Mouse (Mus musculus): ENCODE results near the gene Gm28051. TPM values are rescaled to one million over a fixed set of nuclear protein-coding genes. Genes with fewer than 3 reads are reported as not detected.
A peak's percentile ranks its signal among the peaks of the same experiment; 100 is the strongest.

The Gm28051 gene
- not detected in 2 replicates for polyA plus RNA-seq (2016; fragmentation: Nextera tagmentation; extraction: Ambion mirVana)

DNA sequence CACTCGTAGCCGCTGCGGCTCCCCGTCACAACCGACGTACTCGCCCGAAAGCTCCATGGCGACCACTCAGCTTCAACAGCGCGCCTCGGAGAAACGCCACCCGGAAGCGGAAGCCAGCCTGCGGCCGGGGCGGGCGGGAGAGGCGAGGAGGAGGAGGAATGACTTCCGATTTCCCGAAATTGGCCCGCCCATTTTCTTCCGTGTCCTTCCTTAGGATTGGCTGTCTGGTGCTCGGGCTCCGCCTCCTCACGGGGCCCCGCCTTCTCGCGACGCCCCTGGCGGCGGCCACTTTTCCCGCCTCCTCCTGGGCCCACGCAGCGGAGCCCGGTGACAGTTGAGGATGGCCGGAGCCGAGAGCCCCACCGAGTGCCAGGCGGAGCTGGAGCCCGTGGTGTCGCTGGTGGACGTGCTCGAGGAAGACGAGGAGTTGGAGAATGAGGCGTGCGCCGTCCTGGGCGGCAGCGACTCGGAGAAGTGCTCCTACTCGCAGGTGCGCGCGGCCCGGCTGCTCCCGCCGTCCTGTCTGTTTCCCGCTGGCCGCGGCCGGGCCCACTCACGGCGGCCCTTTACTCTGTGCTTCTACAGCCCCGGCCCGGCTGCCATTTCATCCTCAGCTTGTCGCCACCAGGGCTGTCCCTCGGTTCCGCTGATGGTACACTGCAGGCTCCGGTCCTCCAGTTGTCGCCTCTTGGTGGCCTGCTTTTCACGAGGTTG lies at the start of gene Gm28051, which contains the start of the genes Gon7 and Ubr7:
Gm28051 (minus strand) TSS at position 77 of the 714 bp plus-strand sequence.
Gon7 (minus strand) TSS at position 115 of the 714 bp plus-strand sequence.
Ubr7 (plus strand) TSS at position 279 of the 714 bp plus-strand sequence.
- Histone ChIP-seq H3K4me3 (peak within 1 kb of the TSS; percentile 94), H3K27ac (peak within 1 kb of the TSS; percentile 91), H3K4me1 (peaks cover 15% of the 10 kb centered on the region), H3K36me3 (peaks cover 14% of the 10 kb centered on the region), H3K27me3 (ENCODE audit: insufficient read depth, poor library complexity, severe bottlenecking) (no peaks in the 10 kb centered on the region), H3K9me3 (no peaks in the 10 kb centered on the region)
- DNase-seq (ENCODE audit: low spot score) = peak; percentile 98
- under 1% methylated on average over 73 of the region's 73 CpGs for WGBS

DNA sequence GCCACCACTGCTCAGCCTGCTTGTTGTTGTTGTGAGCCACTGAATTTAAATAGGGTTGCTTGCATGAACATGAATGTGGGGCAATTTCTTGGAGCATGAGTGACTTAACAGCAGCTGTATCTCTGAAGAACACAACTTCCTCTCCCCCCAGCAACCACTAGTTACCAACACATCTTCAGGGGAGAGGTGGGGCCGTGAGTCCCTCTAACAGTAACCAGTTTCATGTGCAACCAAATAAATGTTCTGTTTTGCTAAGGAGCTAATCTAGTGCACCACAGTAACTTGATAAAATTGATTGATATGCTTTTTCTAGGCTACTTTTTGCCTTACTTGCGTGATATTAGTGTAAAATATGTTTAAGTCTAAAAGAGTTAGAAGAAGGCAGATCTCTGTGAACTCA lies 42.0 kb upstream of the Gm28051 start:
- H3K36me3 ChIP-seq = peaks cover 23% of the 10 kb centered on the region; the same call in 1 of the 2 replicates
- H3K4me1 ChIP-seq = no peaks in the 10 kb centered on the region
- DNase-seq (ENCODE audit: low spot score) = no peak
- no peak overlapping the region for H3K27ac ChIP-seq
- no peaks in the 10 kb centered on the region for H3K9me3 ChIP-seq
- 83% methylated on average over 2 of the region's 2 CpGs for WGBS
- no peak overlapping the region for H3K4me3 ChIP-seq
- no peaks in the 10 kb centered on the region for H3K27me3 ChIP-seq (ENCODE audit: insufficient read depth, poor library complexity, severe bottlenecking)

DNA sequence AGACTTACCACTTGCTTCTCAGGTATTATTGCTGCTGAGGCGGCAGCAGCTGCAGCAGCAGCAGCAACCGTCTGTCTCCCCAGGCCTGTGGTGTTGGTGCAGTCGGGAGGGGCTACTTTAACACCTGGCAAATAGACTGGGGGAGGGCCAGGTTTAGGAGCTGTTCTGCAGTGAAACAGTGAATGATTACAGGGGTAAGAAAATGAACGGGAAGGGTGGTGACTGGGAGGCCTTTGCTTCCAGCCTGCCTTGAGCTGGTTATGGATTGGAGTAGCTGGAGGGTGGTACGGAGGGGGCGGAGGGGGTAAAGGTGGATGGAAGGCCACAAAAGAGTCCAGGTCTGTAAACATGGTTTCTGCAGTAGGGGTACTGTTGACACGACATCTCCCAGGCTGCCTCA lies 30.4 kb upstream of the Gm28051 start:
- peaks cover 81% of the 10 kb centered on the region for H3K36me3 ChIP-seq
- H3K27me3 ChIP-seq (ENCODE audit: insufficient read depth, poor library complexity, severe bottlenecking) = no peaks in the 10 kb centered on the region
- H3K4me1 ChIP-seq = no peaks in the 10 kb centered on the region
- 87% methylated on average over 7 of the region's 7 CpGs for WGBS
- H3K9me3 ChIP-seq = no peaks in the 10 kb centered on the region
- H3K27ac ChIP-seq = no peak overlapping the region
- DNase-seq (ENCODE audit: low spot score) = no peak
- H3K4me3 ChIP-seq = no peak overlapping the region

DNA sequence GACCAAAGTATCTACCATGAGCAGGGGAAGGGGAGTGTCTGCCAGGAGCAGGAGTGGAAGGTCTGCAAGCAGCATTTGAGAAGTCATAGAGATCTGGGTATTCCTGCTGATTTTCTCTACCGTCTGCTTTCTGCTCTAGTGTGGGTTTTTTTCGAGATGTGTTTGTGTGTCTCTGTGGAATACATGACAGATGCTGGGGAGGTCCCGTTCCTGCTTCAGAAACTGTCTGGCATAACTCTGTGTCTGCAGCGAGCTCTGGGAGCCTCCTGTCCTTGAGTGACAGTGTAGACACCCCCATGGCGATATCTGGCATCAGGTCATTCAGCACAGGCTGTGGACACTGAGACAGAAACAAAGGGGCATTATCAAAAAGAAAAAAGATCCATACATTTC lies 28.0 kb upstream of the Gm28051 start:
- H3K27me3 ChIP-seq (ENCODE audit: insufficient read depth, poor library complexity, severe bottlenecking) = no peaks in the 10 kb centered on the region
- 80% methylated on average over 5 of the region's 5 CpGs for WGBS
- H3K36me3 ChIP-seq = peaks cover 59% of the 10 kb centered on the region
- no peaks in the 10 kb centered on the region for H3K4me1 ChIP-seq
- H3K4me3 ChIP-seq = no peak overlapping the region
- H3K27ac ChIP-seq = no peak overlapping the region
- DNase-seq (ENCODE audit: low spot score) = no peak
- no peaks in the 10 kb centered on the region for H3K9me3 ChIP-seq

DNA sequence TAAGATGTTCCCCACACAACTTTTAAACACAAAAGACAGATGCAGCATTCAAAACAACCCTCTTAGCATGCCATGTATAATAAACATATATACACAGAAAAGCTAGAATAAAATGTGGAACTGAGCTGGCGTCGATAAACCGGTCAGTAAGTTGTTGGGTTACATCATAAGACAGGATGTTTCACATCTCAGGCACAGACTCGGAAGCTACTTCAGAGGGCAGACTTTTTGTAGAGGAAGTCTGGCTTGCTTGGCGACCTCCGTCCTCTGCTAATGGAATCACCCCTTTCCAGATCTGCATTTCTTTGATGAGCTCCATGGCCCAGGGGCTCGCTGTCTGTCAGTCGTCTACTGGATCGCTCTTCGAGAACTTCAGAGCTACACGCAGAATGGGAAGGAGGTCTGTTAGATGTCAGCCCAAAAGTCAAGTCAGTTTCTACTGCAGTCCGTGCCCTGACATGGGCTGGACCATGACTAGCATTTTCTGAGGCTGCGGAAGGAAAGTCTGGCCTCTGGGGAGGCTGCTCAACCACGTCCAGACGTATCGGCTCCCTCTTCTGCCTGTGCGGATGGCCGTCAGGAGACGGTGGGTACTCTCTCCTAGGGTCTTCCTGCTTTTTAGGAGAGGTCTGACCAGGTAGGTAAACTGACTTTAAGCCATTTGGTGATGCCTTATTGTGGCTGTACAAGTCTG lies 27.5 kb upstream of the Gm28051 start:
- DNase-seq (ENCODE audit: low spot score) = no peak
- Histone ChIP-seq H3K4me1 (0 out of 2 replicates have a peak, but pooled peaks cover 2% of the 10 kb centered on the region), H3K36me3 (peaks cover 54% of the 10 kb centered on the region), H3K27ac (no peak overlapping the region), H3K9me3 (no peaks in the 10 kb centered on the region), H3K27me3 (ENCODE audit: insufficient read depth, poor library complexity, severe bottlenecking) (no peaks in the 10 kb centered on the region), H3K4me3 (no peak overlapping the region)
- 84% methylated on average over 19 of the region's 19 CpGs for WGBS

DNA sequence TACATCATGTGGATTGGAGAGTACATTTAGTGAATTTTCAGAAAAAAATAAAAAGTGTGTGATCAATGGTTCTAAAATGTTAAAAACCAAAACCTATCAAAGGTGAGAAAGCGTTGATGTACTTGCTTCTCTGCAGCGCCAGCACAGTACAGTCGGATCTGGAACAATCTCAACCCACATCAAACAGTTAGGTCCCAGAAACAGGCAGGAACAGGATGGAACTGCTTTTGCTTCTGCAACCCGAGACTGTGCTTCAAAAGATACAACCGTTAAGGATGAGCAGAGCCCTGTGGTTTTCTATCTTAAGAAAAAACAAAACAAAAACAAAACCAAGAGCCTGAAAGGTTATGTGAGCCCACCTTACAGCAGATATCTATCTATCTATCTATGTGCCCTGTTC lies 25.3 kb upstream of the Gm28051 start:
- WGBS = 89% methylated on average over 5 of the region's 5 CpGs
- Histone ChIP-seq H3K27ac (no peak overlapping the region), H3K36me3 (peaks cover 40% of the 10 kb centered on the region), H3K27me3 (ENCODE audit: insufficient read depth, poor library complexity, severe bottlenecking) (no peaks in the 10 kb centered on the region), H3K4me1 (peaks cover 7% of the 10 kb centered on the region; the same call in 1 of the 2 replicates), H3K9me3 (no peaks in the 10 kb centered on the region), H3K4me3 (no peak overlapping the region)
- no peak for DNase-seq (ENCODE audit: low spot score)

DNA sequence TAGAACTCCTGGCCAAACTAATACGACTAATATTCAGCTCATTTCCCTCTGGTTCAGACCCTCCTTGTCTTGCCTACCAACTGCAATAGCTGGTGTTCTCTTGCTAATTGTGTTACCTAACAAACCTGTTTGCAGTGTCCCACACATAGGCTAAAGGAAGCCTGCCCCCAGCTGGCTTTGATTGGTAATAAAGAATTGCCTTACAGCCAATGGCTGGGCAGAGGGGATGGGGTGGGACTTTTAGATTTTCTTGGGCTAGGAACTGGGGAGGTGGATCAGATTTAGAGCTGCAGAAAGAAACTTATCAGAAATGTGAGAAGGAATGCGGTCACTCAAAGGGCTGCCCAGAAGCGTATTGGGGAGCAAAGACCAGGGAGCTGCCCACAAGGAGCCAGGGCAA lies 21.9 kb upstream of the Gm28051 start:
- Histone ChIP-seq H3K9me3 (no peaks in the 10 kb centered on the region), H3K27me3 (ENCODE audit: insufficient read depth, poor library complexity, severe bottlenecking) (no peaks in the 10 kb centered on the region), H3K4me3 (no peak overlapping the region), H3K4me1 (peaks cover 7% of the 10 kb centered on the region; the same call in 1 of the 2 replicates), H3K36me3 (peaks cover 38% of the 10 kb centered on the region), H3K27ac (no peak overlapping the region)
- WGBS = 29% methylated on average over 3 of the region's 3 CpGs
- DNase-seq (ENCODE audit: low spot score) = no peak

DNA sequence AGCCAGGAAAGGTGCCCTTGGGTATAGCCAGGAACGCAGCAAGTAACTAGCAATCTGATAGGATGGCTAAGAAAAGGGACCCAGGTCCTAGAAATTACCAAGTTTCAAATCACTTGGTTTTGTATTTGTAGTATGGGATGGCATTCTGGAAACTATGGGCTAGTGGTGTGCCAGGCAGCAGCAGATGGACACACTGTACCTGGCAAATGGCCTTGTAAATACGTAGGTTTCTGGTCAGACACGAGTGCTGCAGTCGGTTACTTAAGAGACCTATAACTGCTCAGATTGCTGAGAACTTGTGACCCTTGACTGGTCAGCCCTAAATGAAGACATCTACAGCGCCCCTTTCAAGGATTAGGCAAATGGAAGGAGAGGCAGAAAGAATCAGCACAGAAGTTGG lies 20.6 kb upstream of the Gm28051 start:
- Histone ChIP-seq H3K27ac (no peak overlapping the region), H3K27me3 (ENCODE audit: insufficient read depth, poor library complexity, severe bottlenecking) (no peaks in the 10 kb centered on the region), H3K36me3 (peaks cover 42% of the 10 kb centered on the region), H3K4me3 (no peak overlapping the region), H3K4me1 (peaks cover 7% of the 10 kb centered on the region; the same call in 1 of the 2 replicates), H3K9me3 (no peaks in the 10 kb centered on the region)
- DNase-seq (ENCODE audit: low spot score) = no peak
- WGBS = 91% methylated on average over 5 of the region's 5 CpGs

DNA sequence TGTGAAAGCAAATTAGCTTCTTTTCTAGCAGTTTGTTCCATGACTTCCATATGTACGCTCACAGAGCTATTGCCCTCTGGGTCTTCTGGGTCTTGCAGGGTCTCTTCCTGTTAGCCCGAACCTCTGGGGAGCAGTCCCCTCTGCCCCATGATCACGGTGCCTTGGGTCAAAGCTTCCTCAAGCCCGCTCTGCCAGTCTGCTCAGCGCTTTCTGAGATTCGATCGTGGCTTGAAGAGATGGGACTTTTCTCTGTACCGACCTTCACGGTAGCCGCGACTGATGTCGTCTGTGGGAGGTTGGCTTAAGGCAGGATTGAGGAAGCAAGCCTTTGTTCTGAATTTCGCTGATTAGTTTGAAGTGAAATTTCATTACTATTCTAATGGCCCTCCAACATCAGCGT lies 18.5 kb upstream of the Gm28051 start:
- WGBS = 91% methylated on average over 14 of the region's 14 CpGs

DNA sequence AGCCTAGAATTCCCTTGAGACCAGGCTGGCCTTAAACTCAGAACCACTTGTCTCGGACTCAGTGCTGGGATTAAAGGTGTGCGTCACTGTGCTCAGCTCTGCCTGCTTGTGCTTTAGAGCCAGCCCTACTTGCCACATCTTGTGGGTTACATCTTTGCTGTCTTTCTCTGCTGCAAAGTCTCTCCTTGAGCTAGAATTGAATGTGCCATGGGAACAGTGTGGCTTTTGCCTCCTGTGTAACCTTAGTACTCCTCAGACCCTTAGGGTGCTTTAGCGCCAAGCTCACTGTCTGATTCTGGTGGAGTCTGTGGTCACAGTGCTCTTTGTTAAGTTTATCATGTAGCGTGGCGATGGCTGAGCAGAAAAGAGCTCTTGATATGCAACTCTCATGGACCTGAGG lies 15.1 kb upstream of the Gm28051 start:
- peak; percentile 66 for DNase-seq (ENCODE audit: low spot score)
- Histone ChIP-seq H3K9me3 (no peaks in the 10 kb centered on the region), H3K27ac (no peak overlapping the region), H3K36me3 (peaks cover 94% of the 10 kb centered on the region), H3K27me3 (ENCODE audit: insufficient read depth, poor library complexity, severe bottlenecking) (no peaks in the 10 kb centered on the region), H3K4me3 (no peak overlapping the region), H3K4me1 (no peaks in the 10 kb centered on the region)
- 93% methylated on average over 5 of the region's 5 CpGs for WGBS

More for the DNA sequence above, 18.5 kb upstream of the Gm28051 start:
- Histone ChIP-seq H3K4me1 (peaks cover 7% of the 10 kb centered on the region; the same call in 1 of the 2 replicates), H3K27me3 (ENCODE audit: insufficient read depth, poor library complexity, severe bottlenecking) (no peaks in the 10 kb centered on the region), H3K27ac (no peak overlapping the region), H3K9me3 (no peaks in the 10 kb centered on the region), H3K4me3 (no peak overlapping the region), H3K36me3 (peaks cover 63% of the 10 kb centered on the region)
- DNase-seq (ENCODE audit: low spot score) = no peak

DNA sequence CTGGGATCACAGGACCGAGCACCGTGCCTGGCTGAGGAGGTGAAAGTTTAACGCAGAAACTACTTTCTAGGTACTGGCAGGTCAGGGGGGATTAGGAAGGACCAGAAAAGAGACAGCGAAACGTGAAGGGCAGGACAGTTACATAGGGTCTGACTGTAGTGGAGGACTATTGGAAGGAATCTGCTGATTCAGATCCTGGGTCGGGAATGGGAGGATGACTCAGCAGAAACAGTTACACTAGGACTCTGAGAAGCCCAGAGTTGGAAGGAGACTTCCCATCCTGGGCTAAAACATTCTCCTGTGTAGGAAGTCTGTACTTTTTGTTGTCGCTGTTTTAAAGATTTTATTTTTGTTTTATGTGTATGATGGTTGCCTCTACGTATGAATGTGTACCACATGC lies 14.0 kb upstream of the Gm28051 start:
- WGBS = 91% methylated on average over 8 of the region's 8 CpGs
- H3K36me3 ChIP-seq = peaks cover 96% of the 10 kb centered on the region

DNA sequence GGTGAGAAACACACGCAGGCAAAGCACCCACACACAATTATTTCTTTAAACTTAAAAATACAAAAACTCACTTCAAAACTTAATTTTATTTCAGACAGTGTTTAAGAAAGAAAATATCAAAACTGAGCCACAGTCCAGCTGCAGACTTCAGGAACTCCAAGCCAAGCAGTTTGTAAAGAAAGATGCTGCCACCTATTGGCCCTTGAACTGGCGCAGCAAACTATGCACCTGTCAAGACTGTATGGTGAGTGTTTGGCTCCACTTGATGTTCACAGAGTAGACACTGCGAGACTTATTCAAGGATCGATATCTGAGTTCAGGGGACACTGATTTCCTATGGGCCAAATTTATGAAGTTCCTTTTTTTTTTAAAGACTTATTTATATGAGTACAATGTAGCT lies 11.4 kb upstream of the Gm28051 start:
- H3K4me1 ChIP-seq = no peaks in the 10 kb centered on the region
- H3K9me3 ChIP-seq = no peaks in the 10 kb centered on the region
- WGBS = 91% methylated on average over 4 of the region's 4 CpGs
- peaks cover 96% of the 10 kb centered on the region for H3K36me3 ChIP-seq
- H3K27ac ChIP-seq = no peak overlapping the region
- no peak for DNase-seq (ENCODE audit: low spot score)
- H3K4me3 ChIP-seq = no peak overlapping the region
- H3K27me3 ChIP-seq (ENCODE audit: insufficient read depth, poor library complexity, severe bottlenecking) = no peaks in the 10 kb centered on the region

More for the DNA sequence above, 14.0 kb upstream of the Gm28051 start:
- Histone ChIP-seq H3K9me3 (no peaks in the 10 kb centered on the region), H3K4me3 (no peak overlapping the region), H3K4me1 (no peaks in the 10 kb centered on the region), H3K27ac (no peak overlapping the region), H3K27me3 (ENCODE audit: insufficient read depth, poor library complexity, severe bottlenecking) (no peaks in the 10 kb centered on the region)
- DNase-seq (ENCODE audit: low spot score) = no peak

DNA sequence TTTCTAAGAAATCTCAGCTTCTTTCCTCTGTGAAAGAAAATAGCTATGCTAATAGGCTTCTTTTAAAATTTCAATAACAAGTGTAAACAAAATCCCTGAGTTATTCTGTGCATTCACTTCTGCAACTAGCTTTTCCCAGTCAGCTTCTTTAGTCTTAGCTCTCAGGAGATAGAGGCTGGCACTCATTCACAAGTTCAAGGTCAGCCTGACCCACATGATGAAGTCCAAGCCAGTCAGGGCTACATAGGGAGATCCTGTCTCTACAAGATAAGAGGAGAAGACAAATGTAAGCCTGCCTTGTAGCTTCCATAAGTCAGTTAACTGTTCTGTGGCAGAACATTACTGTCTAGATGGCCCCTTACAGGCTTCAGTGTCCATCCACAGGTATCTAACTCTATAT lies 6.1 kb upstream of the Gm28051 start:
- H3K36me3 ChIP-seq = peaks cover 58% of the 10 kb centered on the region

More for the DNA sequence above, 6.1 kb upstream of the Gm28051 start:
- no peaks in the 10 kb centered on the region for H3K9me3 ChIP-seq
- peak; percentile 1 for DNase-seq (ENCODE audit: low spot score)
- no peak overlapping the region for H3K27ac ChIP-seq
- H3K4me3 ChIP-seq = no peak overlapping the region
- no peaks in the 10 kb centered on the region for H3K27me3 ChIP-seq (ENCODE audit: insufficient read depth, poor library complexity, severe bottlenecking)
- peaks cover 6% of the 10 kb centered on the region for H3K4me1 ChIP-seq

Data from heart, embryonic 10.5 days (tissue).